Mouse (Mus musculus) MEL (cell line): ENCODE data around the gene Il23a. TPM values are rescaled to one million over a fixed set of nuclear protein-coding genes. Genes with fewer than 3 reads are reported as not detected.
A peak's percentile ranks its signal among the peaks of the same experiment; 100 is the strongest.

Source experiments
- DNase-seq: peaks from one replicate; pipeline ENCODE4 v3.0.0; 2011; ENCODE audit warnings: low read depth, low spot score
- H3K27ac ChIP-seq: 2 replicates; pipeline ENCODE4 v1.5.1; 2012; ENCODE audit warnings: low read depth, mild to moderate bottlenecking, control low read depth, low read length, moderate library complexity; ENCODE audit not compliant: control insufficient read depth
- H3K27me3 ChIP-seq, 2 experiments: fragments of 150-350 bp in 1 of 2; sonication (generic) in 1 of 2; 2 replicates each; pipeline ENCODE4 v1.6.1; 2012; ENCODE audit warnings: low read length in 2 of 2, mild to moderate bottlenecking in 2 of 2, improper control_type of control experiment in 1 of 2, moderate library complexity in 1 of 2; ENCODE audit not compliant: insufficient read depth in 2 of 2, control insufficient read depth in 1 of 2
- H3K36me3 ChIP-seq, 2 experiments: 2 replicates each; pipeline ENCODE4 v1.6.1; 2012 to 2014; ENCODE audit warnings: low read length in 2 of 2, improper control_type of control experiment in 1 of 2, inconsistent platforms in 1 of 2, mild to moderate bottlenecking in 1 of 2; ENCODE audit not compliant: insufficient read depth in 2 of 2, control insufficient read depth in 1 of 2
- H3K4me1 ChIP-seq, 2 experiments: fragments of 150-350 bp in 1 of 2; sonication (generic) in 1 of 2; 2 replicates each; pipeline ENCODE4 v1.6.1; 2012; ENCODE audit warnings: low read length in 2 of 2, improper control_type of control experiment in 1 of 2, mild to moderate bottlenecking in 1 of 2; ENCODE audit not compliant: insufficient read depth in 2 of 2, control insufficient read depth in 1 of 2
- H3K4me3 ChIP-seq, 2 experiments: fragments of 150-350 bp in 1 of 2; sonication (generic) in 1 of 2; 2 replicates each; pipeline ENCODE4 v1.5.1; 2012; ENCODE audit warnings: low read depth in 2 of 2, low read length in 2 of 2, mild to moderate bottlenecking in 2 of 2, moderate library complexity in 2 of 2, control low read depth in 1 of 2, improper control_type of control experiment in 1 of 2; ENCODE audit not compliant: control insufficient read depth in 1 of 2, insufficient read depth in 1 of 2
- H3K79me2 ChIP-seq: 2 replicates; pipeline ENCODE4 v1.6.1; 2012; ENCODE audit warnings: mild to moderate bottlenecking, low read length, moderate library complexity; ENCODE audit not compliant: control insufficient read depth, poor library complexity, insufficient read depth
- H3K9ac ChIP-seq: 2 replicates; pipeline ENCODE4 v1.6.1; 2012; ENCODE audit warnings: low read depth, mild to moderate bottlenecking, control low read depth, low read length, moderate library complexity; ENCODE audit not compliant: control insufficient read depth, poor library complexity, severe bottlenecking
- H3K9me3 ChIP-seq: fragments of 150-350 bp; sonication (generic); replicated peaks from 2 replicates; pipeline ENCODE4 v1.6.1; 2012; ENCODE audit warnings: mild to moderate bottlenecking, low read length, improper control_type of control experiment, moderate library complexity; ENCODE audit not compliant: insufficient read depth
- BHLHE40 ChIP-seq: IDR thresholded peaks from 2 replicates; pipeline ENCODE4 v1.6.1; 2012; ENCODE audit warnings: low read depth, mild to moderate bottlenecking, inconsistent platforms, low read length, improper control_type of control experiment, borderline replicate concordance
- CHD1 ChIP-seq: IDR thresholded peaks from 2 replicates; pipeline ENCODE4 v1.6.1; 2012; ENCODE audit warnings: low read depth, mild to moderate bottlenecking, inconsistent platforms, low read length, improper control_type of control experiment
- CTCF ChIP-seq, 3 experiments: IDR thresholded peaks in 2 of 3; conservative IDR thresholded peaks in 1 of 3; 2 replicates each; pipeline ENCODE4 v1.5.1; 2011 to 2012; ENCODE audit warnings: low read length in 3 of 3, low read depth in 2 of 3, mild to moderate bottlenecking in 2 of 3, improper control_type of control experiment in 1 of 3, inconsistent platforms in 1 of 3, mixed read lengths in 1 of 3, moderate library complexity in 1 of 3; ENCODE audit not compliant: control insufficient read depth in 1 of 3, insufficient read depth in 1 of 3, poor library complexity in 1 of 3, severe bottlenecking in 1 of 3
- ELF1 ChIP-seq: IDR thresholded peaks from 2 replicates; pipeline ENCODE4 v1.6.1; 2014; ENCODE audit warnings: low read depth, mild to moderate bottlenecking, inconsistent platforms, low read length, improper control_type of control experiment, moderate library complexity
- ETS1 ChIP-seq: IDR thresholded peaks from 2 replicates; pipeline ENCODE4 v1.6.1; 2012; ENCODE audit warnings: low read depth, mild to moderate bottlenecking, inconsistent platforms, low read length, improper control_type of control experiment, moderate library complexity
- GABPA ChIP-seq: IDR thresholded peaks from 2 replicates; pipeline ENCODE4 v1.6.1; 2012; ENCODE audit warnings: low read depth, mild to moderate bottlenecking, inconsistent platforms, low read length, improper control_type of control experiment, moderate library complexity
- HCFC1 ChIP-seq: IDR thresholded peaks from 2 replicates; pipeline ENCODE4 v1.6.1; 2012; ENCODE audit warnings: low read depth, mild to moderate bottlenecking, inconsistent platforms, low read length, improper control_type of control experiment, moderate library complexity
- KAT2A ChIP-seq: conservative IDR thresholded peaks from 2 replicates; pipeline ENCODE4 v1.6.1; 2012; ENCODE audit warnings: low read depth, low read length, improper control_type of control experiment, inconsistent platforms
- MEF2A ChIP-seq: IDR thresholded peaks from 2 replicates; pipeline ENCODE4 v1.6.1; 2014; ENCODE audit warnings: low read depth, mild to moderate bottlenecking, inconsistent platforms, low read length, improper control_type of control experiment; ENCODE audit not compliant: poor library complexity, insufficient replicate concordance, severe bottlenecking; ENCODE audit errors: extremely low read depth
- MYB ChIP-seq: IDR thresholded peaks from 2 replicates; pipeline ENCODE4 v1.6.1; 2011; ENCODE audit warnings: mild to moderate bottlenecking, low read depth, low read length, improper control_type of control experiment
- MYC ChIP-seq: IDR thresholded peaks from 2 replicates; pipeline ENCODE4 v1.6.1; 2011; ENCODE audit warnings: low read depth, mild to moderate bottlenecking, low read length, improper control_type of control experiment, moderate library complexity
- NELFE ChIP-seq: IDR thresholded peaks from 2 replicates; pipeline ENCODE4 v1.6.1; 2011; ENCODE audit warnings: low read depth, low read length, improper control_type of control experiment
- POLR2A ChIP-seq, 2 experiments: IDR thresholded peaks; 2 replicates each; pipeline ENCODE4 v1.6.1; 2011 to 2012; ENCODE audit warnings: low read length in 2 of 2, mild to moderate bottlenecking in 2 of 2, control low read depth in 1 of 2, improper control_type of control experiment in 1 of 2, low read depth in 1 of 2, moderate library complexity in 1 of 2; ENCODE audit not compliant: control insufficient read depth in 1 of 2, insufficient read depth in 1 of 2, poor library complexity in 1 of 2
- RAD21 ChIP-seq: IDR thresholded peaks from 2 replicates; pipeline ENCODE4 v1.6.1; 2011; ENCODE audit warnings: mild to moderate bottlenecking, low read depth, low read length, improper control_type of control experiment
- RCOR1 ChIP-seq: IDR thresholded peaks from 2 replicates; pipeline ENCODE4 v1.6.1; 2012; ENCODE audit warnings: low read depth, mild to moderate bottlenecking, inconsistent platforms, low read length, improper control_type of control experiment
- TCF12 ChIP-seq: IDR thresholded peaks from 2 replicates; pipeline ENCODE4 v1.6.1; 2014; ENCODE audit warnings: low read depth, mild to moderate bottlenecking, inconsistent platforms, low read length, improper control_type of control experiment, moderate library complexity
- UBTF ChIP-seq: IDR thresholded peaks from 2 replicates; pipeline ENCODE4 v1.6.1; 2012; ENCODE audit warnings: low read depth, mild to moderate bottlenecking, inconsistent platforms, low read length, improper control_type of control experiment, moderate library complexity, borderline replicate concordance; ENCODE audit not compliant: insufficient read depth
- USF1 ChIP-seq: IDR thresholded peaks from 2 replicates; pipeline ENCODE4 v1.6.1; 2014; ENCODE audit warnings: low read depth, mild to moderate bottlenecking, inconsistent platforms, low read length, improper control_type of control experiment, moderate library complexity
- USF2 ChIP-seq, 2 experiments: IDR thresholded peaks; 2 replicates each; pipeline ENCODE4 v1.6.1; 2011 to 2012; ENCODE audit warnings: improper control_type of control experiment in 2 of 2, low read length in 2 of 2, borderline replicate concordance in 1 of 2, inconsistent platforms in 1 of 2, low read depth in 1 of 2, mild to moderate bottlenecking in 1 of 2; ENCODE audit not compliant: insufficient read depth in 1 of 2
- ZMIZ1 ChIP-seq: IDR thresholded peaks from 2 replicates; pipeline ENCODE4 v1.6.1; 2012; ENCODE audit warnings: low read depth, mild to moderate bottlenecking, inconsistent platforms, low read length, improper control_type of control experiment, moderate library complexity
- ZNF384 ChIP-seq: IDR thresholded peaks from 2 replicates; pipeline ENCODE4 v1.6.1; 2012; ENCODE audit warnings: low read depth, mild to moderate bottlenecking, inconsistent platforms, low read length, improper control_type of control experiment
- polyA plus RNA-seq, 2 experiments: library from polyadenylated mRNA; stranded (reverse) in 1 of 2; unstranded in 1 of 2; fragments of >175 nt in 1 of 2; fragments of >200 nt in 1 of 2; gene quantifications; 2 replicates each; pipeline versions ENCODE4 v1.2.1 to v1.2.4; 2012; ENCODE audit warnings: low replicate concordance in 2 of 2, low read depth in 1 of 2; ENCODE audit not compliant: insufficient read length in 2 of 2, insufficient read depth in 1 of 2, missing spikeins in 1 of 2
- total RNA-seq: library from RNA; depleted of rRNA; stranded (reverse); fragments of 300-350 nt; gene quantifications from 2 replicates; pipeline ENCODE4 v1.2.3, GENCODE M21; 2012

Il23a gene
- total and polyA plus RNA-seq, 3 experiments: 0.12 to 0.29 TPM; not detected in 1

DNA sequence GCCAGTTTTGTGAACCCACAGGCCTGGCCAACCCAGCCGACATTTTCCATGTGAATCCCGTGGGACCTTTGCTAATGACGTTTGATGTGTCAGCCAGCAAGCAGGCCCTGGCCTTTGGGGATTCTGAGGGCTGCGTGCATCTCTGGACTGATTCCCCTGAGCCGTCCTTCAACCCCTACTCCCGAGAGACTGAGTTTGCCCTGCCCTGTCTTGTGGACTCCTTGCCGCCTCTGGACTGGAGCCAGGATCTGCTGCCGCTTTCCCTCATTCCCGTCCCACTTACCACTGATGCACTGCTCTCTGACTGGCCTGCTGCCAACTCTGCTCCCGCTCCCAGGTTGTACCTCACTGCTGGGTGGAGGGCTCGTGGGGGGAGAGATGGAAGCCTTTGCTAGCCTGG, 11.6 kb upstream of the Il23a start:
- Histone ChIP-seq H3K4me3 (no peak overlapping the region), H3K27me3 (no peaks in the 10 kb centered on the region), H3K4me1 (peaks cover 0 to 3% of the 10 kb centered on the region in 2 experiments; a peak in 2 of 4 replicates), H3K79me2 (no peaks in the 10 kb centered on the region), H3K9ac (no peak overlapping the region), H3K27ac (no peak overlapping the region), H3K36me3 (peaks cover 3% of the 10 kb centered on the region in 2 experiments; a peak in 3 of 4 replicates), H3K9me3 (no peaks in the 10 kb centered on the region)
- TF ChIP-seq UBTF: no peak
- TF ChIP-seq ZMIZ1: no peak
- TF ChIP-seq MEF2A: no peak
- TF ChIP-seq MYC: no peak
- TF ChIP-seq CHD1: no peak
- no peak for TF ChIP-seq TCF12
- no peak for TF ChIP-seq USF1
- TF ChIP-seq KAT2A: no peak
- no peak for TF ChIP-seq ETS1
- no peak for TF ChIP-seq HCFC1
- TF ChIP-seq USF2 (IDR thresholded peaks at IDR 0.05; ENCODE audit: borderline replicate concordance in 1 of 2, insufficient read depth in 1 of 2, low read depth in 1 of 2, low read length in 2 of 2): no peak
- TF ChIP-seq ELF1: no peak
- no peak for TF ChIP-seq POLR2A (IDR thresholded peaks at IDR 0.05; ENCODE audit: control insufficient read depth in 1 of 2, insufficient read depth in 1 of 2, low read depth in 1 of 2, low read length in 2 of 2, poor library complexity in 1 of 2)
- no peak for TF ChIP-seq MYB
- no peak for TF ChIP-seq RCOR1
- no peak for TF ChIP-seq RAD21
- TF ChIP-seq NELFE: no peak
- TF ChIP-seq ZNF384: no peak
- no peak for TF ChIP-seq GABPA
- TF ChIP-seq BHLHE40: no peak
- DNase-seq: no peak

- Histone ChIP-seq H3K79me2 (no peaks in the 10 kb centered on the region), H3K27ac (no peak overlapping the region), H3K4me3 (no peak overlapping the region), H3K36me3 (peaks cover 0 to 2% of the 10 kb centered on the region in 2 experiments; a peak in 1 of 4 replicates), H3K27me3 (no peaks in the 10 kb centered on the region), H3K9ac (no peak overlapping the region), H3K9me3 (no peaks in the 10 kb centered on the region), H3K4me1 (peaks cover 0 to 2% of the 10 kb centered on the region in 2 experiments; a peak in 1 of 4 replicates)
- no peak for DNase-seq
- peak in 1 of 3 experiments; percentile 5; a peak in 1 of 6 replicates for TF ChIP-seq CTCF (IDR thresholded peaks at IDR 0.05 in 2 of 3, conservative IDR thresholded peaks at IDR 0.05 in 1 of 3; ENCODE audit: control insufficient read depth in 1 of 3, insufficient read depth in 1 of 3, low read depth in 2 of 3, low read length in 3 of 3, poor library complexity in 1 of 3, severe bottlenecking in 1 of 3)
- TF ChIP-seq MEF2A: no peak
Observed at GRCm38 (mm10) chr10:128309654-128310053, 11.1 kb upstream of the Il23a start.
